Mouse (Mus musculus) lung, embryonic 14.5 days (tissue): ENCODE measurements around the gene Cfc1. TPM values are rescaled to one million over a fixed set of nuclear protein-coding genes. Genes with fewer than 3 reads are reported as not detected.
A peak's percentile ranks its signal among the peaks of the same experiment; 100 is the strongest.
"Not testable (repeated sequence)": the region's sequence is repeated elsewhere in the genome, so short reads cannot be mapped to it uniquely, and the experiment has no call there.

Experiments used
- ATAC-seq: fragments of 200-750 bp; cut with Nextera tagmentation; 2 replicates; pipeline ENCODE4 v1.8.0; 2017; ENCODE audit warnings: mild to moderate bottlenecking, moderate TSS enrichment, moderate library complexity; ENCODE audit not compliant: insufficient read depth
- DNase-seq: peaks from one replicate; pipeline ENCODE4 v3.0.0-alpha.2; 2015
- H3K27ac ChIP-seq: fragments of 300-500 bp; sonication (generic); 2 replicates; pipeline ENCODE4 v1.5.1; 2014; ENCODE audit warnings: low read depth, mild to moderate bottlenecking, moderate library complexity
- H3K27me3 ChIP-seq: fragments of 300-500 bp; sonication (generic); 2 replicates; pipeline ENCODE4 v1.6.1; 2014; ENCODE audit warnings: low read length, control low read depth; ENCODE audit not compliant: insufficient read depth
- H3K36me3 ChIP-seq: fragments of 300-500 bp; sonication (generic); 2 replicates; pipeline ENCODE4 v1.6.1; 2014; ENCODE audit warnings: control low read depth; ENCODE audit not compliant: insufficient read depth
- H3K4me1 ChIP-seq: fragments of 300-500 bp; sonication (generic); 2 replicates; pipeline ENCODE4 v1.6.1; 2014; ENCODE audit warnings: antibody characterized with exemption, control low read depth; ENCODE audit not compliant: insufficient read depth
- H3K4me2 ChIP-seq: fragments of 300-500 bp; sonication (generic); 2 replicates; pipeline ENCODE4 v1.6.1; 2014; ENCODE audit warnings: mild to moderate bottlenecking
- H3K4me3 ChIP-seq: fragments of 300-500 bp; sonication (generic); 2 replicates; pipeline ENCODE4 v1.5.1; 2014; ENCODE audit warnings: low read depth, low read length
- H3K9ac ChIP-seq: fragments of 300-500 bp; sonication (generic); 2 replicates; pipeline ENCODE4 v1.6.1; 2014
- H3K9me3 ChIP-seq: fragments of 300-500 bp; sonication (generic); 2 replicates; pipeline ENCODE4 v1.6.1; 2016; ENCODE audit warnings: low read depth, low read length, control low read depth
- CTCF ChIP-seq: IDR thresholded peaks from 2 replicates; pipeline ENCODE4 v1.5.1; 2016; ENCODE audit warnings: antibody characterized with exemption, low read depth
- WGBS: fragments of 180-500 bp; shearing (Covaris S2); extraction: QIAGEN DNeasy Blood & Tissue Kit; methylation state at CpG from one replicate; pipeline ENCODE4 v1.1.7; 2014; 5-methylcytosine and 5-hydroxymethylcytosine counted together
- polyA plus RNA-seq: library from polyadenylated mRNA; unstranded; fragments of >200 nt; fragmentation: Nextera tagmentation; extraction: Ambion mirVana; gene quantifications from 2 replicates; pipeline ENCODE4 v1.2.1, GENCODE M21; 2014

Gene Cfc1
- polyA plus RNA-seq: 0.24 TPM in 1 of 2 replicates, not detected in the other

- 12% methylated on average over 7 of the region's 7 CpGs for WGBS
- ATAC-seq: not testable (repeated sequence)
These were observed at the start of gene Cfc1 for GRCm38 (mm10) chr1:34535043-34535698. Gene Cfc1 (plus strand): TSS chr1:34535648.

GRCm38 (mm10) chr1:34487383-34487782 lies 48.1 kb upstream of the Cfc1 start:
- no peak for ATAC-seq
- 91% methylated on average over 3 of the region's 3 CpGs for WGBS

More at GRCm38 (mm10) chr1:34535043-34535698, at the start of gene Cfc1:
- not testable (repeated sequence) for H3K4me1 ChIP-seq, H3K36me3 ChIP-seq, H3K27ac ChIP-seq, H3K9me3 ChIP-seq, H3K9ac ChIP-seq, DNase-seq
- Histone ChIP-seq H3K27me3 (peaks cover 25% of the 10 kb centered on the region), H3K4me2 (peak within 1 kb of the TSS; percentile 48), H3K4me3 (peak within 1 kb of the TSS; percentile 5; the same call in 1 of the 2 replicates)

GRCm38 (mm10) chr1:34489852-34490541 lies 45.5 kb upstream of the Cfc1 start:
- H3K36me3 ChIP-seq: no peaks in the 10 kb centered on the region
- no peaks in the 10 kb centered on the region for H3K9me3 ChIP-seq
- peaks cover 4% of the 10 kb centered on the region; the same call in 1 of the 2 replicates for H3K27me3 ChIP-seq
- H3K4me1 ChIP-seq: no peaks in the 10 kb centered on the region; the same call in 1 of the 2 replicates
- no peak overlapping the region for H3K27ac ChIP-seq
- no peak overlapping the region for H3K4me3 ChIP-seq
- ATAC-seq (no peak), DNase-seq (no peak)
- H3K9ac ChIP-seq: no peak overlapping the region
- no peak overlapping the region for H3K4me2 ChIP-seq
- no peak for TF ChIP-seq CTCF
- 77% methylated on average over 6 of the region's 6 CpGs for WGBS

More at GRCm38 (mm10) chr1:34487383-34487782, 48.1 kb upstream of the Cfc1 start:
- Histone ChIP-seq H3K4me2 (no peak overlapping the region), H3K27me3 (peaks cover 4% of the 10 kb centered on the region; the same call in 1 of the 2 replicates), H3K36me3 (no peaks in the 10 kb centered on the region), H3K9ac (no peak overlapping the region), H3K9me3 (no peaks in the 10 kb centered on the region), H3K27ac (no peak overlapping the region), H3K4me1 (no peaks in the 10 kb centered on the region; the same call in 1 of the 2 replicates), H3K4me3 (no peak overlapping the region)
- TF ChIP-seq CTCF: peak; percentile 23; the same call in 1 of the 2 replicates
- no peak for DNase-seq

- no peak for TF ChIP-seq CTCF
These were observed 44.0 kb upstream of the Cfc1 start for GRCm38 (mm10) chr1:34491480-34491879.

GRCm38 (mm10) chr1:34502991-34503390 lies 32.5 kb upstream of the Cfc1 start:
- DNase-seq: no peak
- Histone ChIP-seq H3K4me2 (no peak overlapping the region), H3K27ac (no peak overlapping the region), H3K4me3 (no peak overlapping the region), H3K27me3 (no peaks in the 10 kb centered on the region), H3K4me1 (no peaks in the 10 kb centered on the region), H3K36me3 (no peaks in the 10 kb centered on the region), H3K9ac (no peak overlapping the region), H3K9me3 (no peaks in the 10 kb centered on the region)
- WGBS: 56% methylated on average over 3 of the region's 3 CpGs
- TF ChIP-seq CTCF: no peak
- no peak for ATAC-seq

More at GRCm38 (mm10) chr1:34491480-34491879, 44.0 kb upstream of the Cfc1 start:
- no peak overlapping the region for H3K4me2 ChIP-seq
- no peak overlapping the region for H3K9ac ChIP-seq
- 85% methylated on average over 4 of the region's 4 CpGs for WGBS
- no peak overlapping the region for H3K4me3 ChIP-seq
- no peak overlapping the region for H3K27ac ChIP-seq
- no peaks in the 10 kb centered on the region for H3K9me3 ChIP-seq
- no peaks in the 10 kb centered on the region for H3K4me1 ChIP-seq
- no peak for DNase-seq
- H3K27me3 ChIP-seq: no peaks in the 10 kb centered on the region
- H3K36me3 ChIP-seq: no peaks in the 10 kb centered on the region
- no peak for ATAC-seq

GRCm38 (mm10) chr1:34505307-34505706 lies 30.1 kb upstream of the Cfc1 start:
- no peaks in the 10 kb centered on the region for H3K4me1 ChIP-seq
- H3K4me3 ChIP-seq: no peak overlapping the region
- WGBS: 52% methylated on average over 7 of the region's 7 CpGs
- H3K9ac ChIP-seq: no peak overlapping the region
- TF ChIP-seq CTCF: no peak
- H3K27ac ChIP-seq: no peak overlapping the region
- H3K36me3 ChIP-seq: no peaks in the 10 kb centered on the region
- no peaks in the 10 kb centered on the region for H3K9me3 ChIP-seq
- H3K4me2 ChIP-seq: no peak overlapping the region
- ATAC-seq: no peak
- no peaks in the 10 kb centered on the region for H3K27me3 ChIP-seq
- no peak for DNase-seq

GRCm38 (mm10) chr1:34505970-34506551 lies 29.4 kb upstream of the Cfc1 start:
- H3K4me1 ChIP-seq: no peaks in the 10 kb centered on the region
- H3K4me3 ChIP-seq: no peak overlapping the region
- no peak for ATAC-seq
- no peak for TF ChIP-seq CTCF
- no peaks in the 10 kb centered on the region for H3K27me3 ChIP-seq
- H3K4me2 ChIP-seq: no peak overlapping the region
- no peak overlapping the region for H3K9ac ChIP-seq
- WGBS: 69% methylated on average over 4 of the region's 4 CpGs
- no peaks in the 10 kb centered on the region for H3K9me3 ChIP-seq
- no peak for DNase-seq
- no peaks in the 10 kb centered on the region for H3K36me3 ChIP-seq
- H3K27ac ChIP-seq: no peak overlapping the region
